Mouse (Mus musculus) heart, postnatal 0 days (tissue): ENCODE results near the gene Erp29.

Experiments used
- CTCF ChIP-seq: IDR thresholded peaks from 2 replicates; pipeline ENCODE4 v1.5.1; 2016; ENCODE audit warnings: antibody characterized with exemption, control low read depth, low read depth
- EP300 ChIP-seq: IDR thresholded peaks from 2 replicates; pipeline ENCODE4 v1.6.1; 2016; ENCODE audit warnings: antibody characterized with exemption, low read depth

DNA sequence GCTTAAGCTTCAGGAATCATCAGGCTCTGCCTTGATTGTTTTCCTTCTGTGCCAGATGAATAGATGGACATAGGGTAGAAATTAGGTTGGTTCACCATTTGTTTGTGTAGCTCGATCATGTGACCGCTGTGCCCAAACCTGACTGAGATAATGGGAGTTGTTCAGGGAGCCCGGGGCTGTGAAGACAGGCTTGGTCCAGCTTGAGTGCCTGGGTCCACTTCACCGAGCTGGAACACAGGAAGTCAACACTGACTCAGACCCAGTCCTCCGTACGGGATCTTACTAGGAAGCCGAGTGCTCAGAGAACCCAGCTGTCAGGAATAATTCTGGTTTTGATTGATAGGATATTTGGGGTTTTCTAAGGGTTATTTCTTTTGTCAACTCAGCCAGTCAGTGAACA is 22.3 kb upstream of the Erp29 start:
- TF ChIP-seq EP300 (no peak), CTCF (no peak)
